Mouse (Mus musculus) midbrain, embryonic 10.5 days (tissue): ENCODE results near the gene St8sia6. TPM values are rescaled to one million over a fixed set of nuclear protein-coding genes. Genes with fewer than 3 reads are reported as not detected.
"Not testable (repeated sequence)": the region's sequence is repeated elsewhere in the genome, so short reads cannot be mapped to it uniquely, and the experiment has no call there.

Experiments
- DNase-seq: peaks from one replicate; pipeline ENCODE4 v3.0.0-alpha.2; 2017; ENCODE audit warnings: low spot score
- H3K27ac ChIP-seq: fragments of 300-500 bp; sonication (generic); replicated peaks from 2 replicates; pipeline ENCODE4 v1.5.1; 2016; ENCODE audit warnings: mild to moderate bottlenecking
- H3K27me3 ChIP-seq: fragments of 300-500 bp; sonication (generic); 2 replicates; pipeline ENCODE4 v1.6.1; 2016; ENCODE audit warnings: low read depth, mild to moderate bottlenecking; ENCODE audit not compliant: poor library complexity, severe bottlenecking
- H3K36me3 ChIP-seq: fragments of 300-500 bp; sonication (generic); 2 replicates; pipeline ENCODE4 v1.6.1; 2016; ENCODE audit warnings: mild to moderate bottlenecking, moderate library complexity
- H3K4me1 ChIP-seq: fragments of 300-500 bp; sonication (generic); 2 replicates; pipeline ENCODE4 v1.6.1; 2016
- H3K4me3 ChIP-seq: fragments of 300-500 bp; sonication (generic); 2 replicates; pipeline ENCODE4 v1.5.1; 2016; ENCODE audit warnings: mild to moderate bottlenecking, moderate library complexity
- H3K9me3 ChIP-seq: fragments of 300-500 bp; sonication (generic); replicated peaks from 2 replicates; pipeline ENCODE4 v1.6.1; 2016; ENCODE audit warnings: mild to moderate bottlenecking
- WGBS: fragments of 180-500 bp; shearing (Covaris S2); methylation state at CpG from one replicate; pipeline ENCODE4 v1.1.7; 2016; 5-methylcytosine and 5-hydroxymethylcytosine counted together
- polyA plus RNA-seq: library from polyadenylated mRNA; unstranded; fragments of >200 nt; fragmentation: Nextera tagmentation; extraction: Ambion mirVana; gene quantifications from 2 replicates; pipeline ENCODE4 v1.2.1, GENCODE M21; 2016

The St8sia6 gene
- polyA plus RNA-seq, 1 experiment from 2014 or later: 0.38 TPM

DNA sequence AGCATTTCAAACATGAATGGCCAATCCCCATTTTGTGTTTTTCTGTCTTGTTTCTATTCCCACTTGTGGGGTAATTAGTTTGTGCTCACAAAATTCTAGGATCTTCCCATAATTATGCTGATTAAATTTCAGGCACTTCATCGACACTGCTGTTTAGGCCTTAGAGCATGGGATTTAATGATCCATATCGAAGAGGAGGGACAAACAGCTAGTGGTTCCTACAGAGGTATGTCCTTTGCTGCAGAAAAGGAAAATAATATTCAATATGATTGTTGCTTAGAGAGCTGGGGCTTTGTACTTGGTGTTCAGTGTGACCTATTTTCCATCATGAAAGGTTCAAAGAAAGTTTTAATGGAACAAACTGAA lies 110.7 kb downstream of the St8sia6 start:
- DNase-seq: no peak
- H3K27ac ChIP-seq: no peak overlapping the region
- H3K9me3 ChIP-seq: no peaks in the 10 kb centered on the region
- WGBS: 87% methylated on average over 2 of the region's 2 CpGs
- H3K27me3 ChIP-seq: no peaks in the 10 kb centered on the region
- H3K36me3 ChIP-seq: no peaks in the 10 kb centered on the region
- no peaks in the 10 kb centered on the region for H3K4me1 ChIP-seq
- H3K4me3 ChIP-seq: no peak overlapping the region

DNA sequence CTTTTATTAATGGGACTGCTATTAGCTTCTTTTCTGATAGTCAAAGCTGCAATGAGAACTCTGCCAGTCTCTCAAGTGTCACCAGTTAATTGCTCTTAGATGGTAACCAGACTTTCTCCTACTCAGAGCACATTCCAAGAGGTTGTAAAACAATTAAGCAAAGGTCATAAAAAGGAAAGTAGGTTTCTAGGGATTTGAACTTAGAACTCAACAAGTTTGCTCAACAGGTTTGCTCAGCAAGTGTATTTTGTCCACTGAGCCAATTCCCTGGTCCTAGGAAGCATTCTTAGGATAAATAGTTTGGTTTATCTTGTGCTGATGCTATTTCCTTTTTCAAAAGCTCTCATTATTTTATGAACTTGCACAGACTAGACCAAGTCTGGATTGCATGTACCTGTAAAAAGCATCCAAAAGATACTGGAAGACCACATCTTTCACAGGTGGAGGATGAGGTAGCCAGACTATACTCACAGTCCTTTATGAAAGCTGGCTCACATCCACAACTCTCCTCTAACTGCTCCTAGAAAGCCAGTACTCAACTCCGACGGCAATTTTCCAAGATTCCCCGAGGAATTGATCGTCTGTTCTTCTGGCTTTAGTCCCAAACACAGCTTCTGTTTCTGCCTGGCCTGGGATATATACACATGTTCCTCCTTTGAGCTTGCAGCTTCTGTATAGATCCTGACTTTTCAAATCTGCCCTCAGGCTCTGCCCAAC lies 111.2 kb downstream of the St8sia6 start:
- H3K27me3 ChIP-seq: no peaks in the 10 kb centered on the region
- H3K4me1 ChIP-seq: no peaks in the 10 kb centered on the region
- 80% methylated on average over 4 of the region's 4 CpGs for WGBS
- no peak for DNase-seq
- no peaks in the 10 kb centered on the region for H3K36me3 ChIP-seq
- no peaks in the 10 kb centered on the region for H3K9me3 ChIP-seq
- H3K27ac ChIP-seq: no peak overlapping the region
- no peak overlapping the region for H3K4me3 ChIP-seq

DNA sequence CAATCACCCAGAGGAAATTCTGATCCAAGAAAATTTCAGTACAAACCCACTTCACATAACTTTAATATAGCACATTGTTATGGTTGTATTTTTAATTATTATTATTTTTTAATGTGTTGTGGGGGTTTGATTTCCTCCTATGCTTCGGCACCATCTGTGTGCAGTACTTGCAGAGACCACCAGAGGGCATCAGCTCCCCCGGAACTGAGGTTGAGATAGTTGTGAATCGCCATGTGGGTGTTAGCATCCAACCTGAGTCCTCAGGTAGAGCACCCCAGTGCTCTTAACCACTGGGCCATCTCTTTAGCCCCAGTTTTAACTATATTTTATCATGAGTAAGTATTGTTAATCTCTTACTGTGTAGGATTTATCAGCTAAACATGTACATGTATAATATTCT lies 120.9 kb downstream of the St8sia6 start:
- H3K36me3 ChIP-seq: no peaks in the 10 kb centered on the region
- H3K4me1 ChIP-seq: no peaks in the 10 kb centered on the region
- H3K4me3 ChIP-seq: no peak overlapping the region
- WGBS: 65% methylated on average over 3 of the region's 3 CpGs
- no peak overlapping the region for H3K27ac ChIP-seq
- H3K9me3 ChIP-seq: no peaks in the 10 kb centered on the region
- no peak for DNase-seq
- no peaks in the 10 kb centered on the region for H3K27me3 ChIP-seq

DNA sequence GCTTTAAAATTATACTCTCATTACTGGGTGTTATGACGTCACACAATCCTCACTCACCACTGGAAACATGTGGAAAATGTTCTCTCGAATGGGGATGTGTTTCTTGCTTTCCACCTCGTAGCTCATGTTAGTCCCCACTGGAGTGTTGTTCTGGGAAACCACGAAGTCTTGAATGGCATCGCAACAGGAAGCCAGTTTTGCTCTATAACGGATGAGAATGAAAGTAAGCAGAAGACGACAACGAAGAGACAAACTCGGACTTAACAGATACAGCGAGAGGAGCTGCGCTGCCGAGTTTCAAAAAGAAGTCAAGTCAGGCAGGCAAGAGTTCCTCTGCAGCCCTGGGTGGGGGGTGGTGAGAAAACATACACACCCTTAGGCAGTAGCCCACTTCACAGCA lies 121.4 kb downstream of the St8sia6 start:
- Histone ChIP-seq H3K27me3 (no peaks in the 10 kb centered on the region), H3K4me1 (no peaks in the 10 kb centered on the region), H3K4me3 (no peak overlapping the region), H3K27ac (no peak overlapping the region), H3K9me3 (no peaks in the 10 kb centered on the region), H3K36me3 (no peaks in the 10 kb centered on the region)
- 87% methylated on average over 12 of the region's 12 CpGs for WGBS
- DNase-seq: no peak

DNA sequence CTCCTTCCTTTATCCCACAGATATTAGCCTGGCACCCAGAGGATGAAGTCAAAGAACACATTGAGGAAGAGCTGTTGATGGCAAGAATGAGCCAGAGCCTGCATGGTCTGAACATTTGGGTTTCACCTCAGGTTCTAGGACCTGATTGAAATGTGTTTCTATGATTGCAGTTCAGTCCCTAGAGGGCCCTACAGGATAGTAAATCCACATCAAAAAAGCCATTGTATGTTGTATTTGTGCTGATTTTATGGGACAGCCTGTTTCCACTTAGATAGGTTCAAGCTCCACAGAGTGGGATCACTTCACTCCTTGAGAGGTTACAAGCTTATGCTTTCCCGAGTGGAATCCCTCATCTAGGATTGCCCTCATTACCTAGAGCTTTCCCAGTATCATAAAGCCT lies 159.0 kb downstream of the St8sia6 start:
- Histone ChIP-seq H3K9me3 (no peaks in the 10 kb centered on the region), H3K27ac (no peak overlapping the region), H3K4me3 (no peak overlapping the region), H3K36me3 (no peaks in the 10 kb centered on the region), H3K27me3 (no peaks in the 10 kb centered on the region), H3K4me1 (no peaks in the 10 kb centered on the region)
- no peak for DNase-seq
- 57% methylated on average over 1 of the region's 1 CpGs for WGBS

DNA sequence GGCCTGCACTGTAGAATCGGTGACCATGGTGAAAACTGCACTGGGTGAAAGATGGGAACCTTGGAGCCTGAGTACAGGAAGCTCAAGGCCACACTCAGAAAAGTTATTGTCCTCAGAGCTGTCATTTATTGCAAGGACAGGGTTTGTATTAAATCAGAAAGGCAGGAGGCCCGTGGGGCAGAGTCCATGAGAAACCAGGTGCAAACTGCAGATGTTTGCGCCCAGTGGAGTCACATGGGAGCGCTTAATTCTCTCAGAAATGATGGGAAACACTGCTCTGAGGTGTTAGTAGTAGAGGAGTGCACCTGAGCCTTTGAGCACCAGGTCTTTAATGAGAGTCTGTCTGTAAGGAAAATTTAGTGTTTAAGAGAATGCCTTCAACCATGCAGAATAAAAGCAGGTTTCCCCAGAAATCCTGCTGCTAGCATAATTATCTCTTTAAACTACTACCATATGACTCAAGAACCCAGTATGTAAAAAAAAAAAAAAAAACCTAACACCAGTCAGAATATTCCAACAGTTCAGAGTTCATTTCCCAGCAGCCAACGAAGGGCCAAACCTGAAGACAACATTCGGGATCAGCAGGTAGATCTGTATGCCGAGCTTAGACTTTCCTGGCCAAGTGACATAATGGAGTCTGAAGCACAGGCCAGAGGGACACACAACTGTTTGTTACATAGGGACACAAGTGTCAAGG lies 163.6 kb downstream of the St8sia6 start:
- Histone ChIP-seq H3K9me3 (no peaks in the 10 kb centered on the region), H3K4me1 (no peaks in the 10 kb centered on the region), H3K27ac (no peak overlapping the region), H3K4me3 (no peak overlapping the region), H3K36me3 (no peaks in the 10 kb centered on the region), H3K27me3 (no peaks in the 10 kb centered on the region)
- no peak for DNase-seq
- WGBS: 86% methylated on average over 7 of the region's 7 CpGs

GRCm38 (mm10) chr2:13603636-13604035 lies 190.2 kb downstream of the St8sia6 start:
- H3K27ac ChIP-seq, H3K4me3 ChIP-seq, DNase-seq, H3K9me3 ChIP-seq, H3K27me3 ChIP-seq, H3K4me1 ChIP-seq, H3K36me3 ChIP-seq: not testable (repeated sequence)
- WGBS: 89% methylated on average over 5 of the region's 5 CpGs

GRCm38 (mm10) chr2:13603093-13603492 lies 190.8 kb downstream of the St8sia6 start:
- no peak overlapping the region for H3K4me3 ChIP-seq
- H3K4me1 ChIP-seq: no peaks in the 10 kb centered on the region
- no peaks in the 10 kb centered on the region for H3K36me3 ChIP-seq
- H3K27ac ChIP-seq: no peak overlapping the region
- DNase-seq: no peak
- no peaks in the 10 kb centered on the region for H3K27me3 ChIP-seq
- H3K9me3 ChIP-seq: no peaks in the 10 kb centered on the region

Other genes starting within 250 kb of the St8sia6 start
- 9.3 and 9.5 TPM in 2 replicates for gene Trdmt1, start 249.4 kb downstream of the St8sia6 start, polyA plus RNA-seq
- 1,116 and 1,227 TPM in 2 replicates for gene Vim, start 220.1 kb downstream of the St8sia6 start, polyA plus RNA-seq